Mouse (Mus musculus) neural tube, embryonic 12.5 days (tissue): Measurements from ENCODE around the gene Nucb1. TPM values are rescaled to one million over a fixed set of nuclear protein-coding genes. Genes with fewer than 3 reads are reported as not detected.
A peak's percentile ranks its signal among the peaks of the same experiment; 100 is the strongest.

Source experiments
- ATAC-seq: fragments of 200-750 bp; cut with Nextera tagmentation; 2 replicates; pipeline ENCODE4 v1.8.0; 2017; ENCODE audit warnings: low read depth, mild to moderate bottlenecking, moderate TSS enrichment, moderate library complexity; ENCODE audit not compliant: low FRiP score
- H3K27ac ChIP-seq: fragments of 300-500 bp; sonication (generic); 2 replicates; pipeline ENCODE4 v1.5.1; 2016
- H3K27me3 ChIP-seq: fragments of 300-500 bp; sonication (generic); replicated peaks from 2 replicates; pipeline ENCODE4 v1.6.1; 2016; ENCODE audit warnings: mild to moderate bottlenecking
- H3K36me3 ChIP-seq: fragments of 300-500 bp; sonication (generic); 2 replicates; pipeline ENCODE4 v1.6.1; 2016; ENCODE audit warnings: mild to moderate bottlenecking
- H3K4me1 ChIP-seq: fragments of 300-500 bp; sonication (generic); 2 replicates; pipeline ENCODE4 v1.6.1; 2016
- H3K4me2 ChIP-seq: fragments of 300-500 bp; sonication (generic); replicated peaks from 2 replicates; pipeline ENCODE4 v1.6.1; 2016; ENCODE audit warnings: mild to moderate bottlenecking
- H3K4me3 ChIP-seq: fragments of 300-500 bp; sonication (generic); 2 replicates; pipeline ENCODE4 v1.5.1; 2016
- H3K9ac ChIP-seq: fragments of 300-500 bp; sonication (generic); 2 replicates; pipeline ENCODE4 v1.6.1; 2016; ENCODE audit warnings: mild to moderate bottlenecking
- H3K9me3 ChIP-seq: fragments of 300-500 bp; sonication (generic); 2 replicates; pipeline ENCODE4 v1.6.1; 2016; ENCODE audit warnings: mild to moderate bottlenecking
- WGBS: fragments of 180-500 bp; shearing (Covaris S2); methylation state at CpG from one replicate; pipeline ENCODE4 v1.1.7; 2016; 5-methylcytosine and 5-hydroxymethylcytosine counted together
- microRNA-seq: library from miRNA; unstranded; fragments of <30 nt; microRNA quantifications from one replicate; pipeline ENCODE4, GENCODE M21; 2017
- polyA plus RNA-seq: library from polyadenylated mRNA; unstranded; fragments of >200 nt; fragmentation: Nextera tagmentation; extraction: Ambion mirVana; gene quantifications from 2 replicates; pipeline ENCODE4 v1.2.1, GENCODE M21; 2016

The Nucb1 gene
- polyA plus RNA-seq, 1 experiment from 2014 or later: 118 TPM

DNA sequence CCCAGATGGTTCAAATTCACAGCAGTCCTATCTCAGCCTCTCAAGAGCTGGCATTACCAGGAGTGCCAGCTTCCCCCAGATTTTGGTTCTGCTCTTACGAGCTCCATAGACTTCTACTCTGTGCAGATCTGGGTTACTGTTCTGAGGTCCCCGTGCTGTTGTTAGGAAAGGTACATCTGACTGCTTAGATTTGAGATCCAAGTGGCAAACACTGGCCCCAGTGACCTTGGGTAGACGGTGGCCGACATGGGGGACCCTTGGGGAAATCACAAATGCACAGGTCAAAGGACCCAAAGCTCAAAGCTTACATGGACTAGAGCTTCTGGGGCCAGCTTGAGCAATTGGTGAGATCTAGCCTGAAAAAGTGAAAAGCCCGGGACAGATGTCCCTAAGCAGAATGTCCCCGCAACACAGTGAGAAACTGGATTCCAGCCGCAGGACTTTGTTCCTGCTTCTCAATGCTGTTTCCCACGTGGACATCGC lies 53.4 kb downstream of the Nucb1 start:
- Histone ChIP-seq H3K27ac (no peak overlapping the region), H3K9ac (no peak overlapping the region), H3K27me3 (no peaks in the 10 kb centered on the region), H3K9me3 (no peaks in the 10 kb centered on the region), H3K4me1 (peaks cover 30% of the 10 kb centered on the region), H3K36me3 (peaks cover 44% of the 10 kb centered on the region), H3K4me2 (peak overlapping the region; percentile 75), H3K4me3 (no peak overlapping the region)
- 61% methylated on average over 9 of the region's 9 CpGs for WGBS
- ATAC-seq: no peak

- 83% methylated on average over 13 of the region's 13 CpGs for WGBS
- Histone ChIP-seq H3K9me3 (no peaks in the 10 kb centered on the region), H3K9ac (no peak overlapping the region), H3K4me2 (no peak overlapping the region), H3K27me3 (no peaks in the 10 kb centered on the region), H3K4me1 (peaks cover 27% of the 10 kb centered on the region), H3K36me3 (peaks cover 44% of the 10 kb centered on the region), H3K4me3 (no peak overlapping the region), H3K27ac (no peak overlapping the region)
- no peak for ATAC-seq
These were observed 54.1 kb downstream of the Nucb1 start for GRCm38 (mm10) chr7:45455932-45456696.

- ATAC-seq: no peak
- WGBS: 91% methylated on average over 15 of the region's 15 CpGs
- peaks cover 17% of the 10 kb centered on the region for H3K4me1 ChIP-seq
- no peak overlapping the region for H3K9ac ChIP-seq
- no peak overlapping the region for H3K4me2 ChIP-seq
- peaks cover 47% of the 10 kb centered on the region for H3K36me3 ChIP-seq
- H3K9me3 ChIP-seq: no peaks in the 10 kb centered on the region
- H3K27ac ChIP-seq: no peak overlapping the region
- no peaks in the 10 kb centered on the region for H3K27me3 ChIP-seq
- H3K4me3 ChIP-seq: no peak overlapping the region
These were observed 55.2 kb downstream of the Nucb1 start for GRCm38 (mm10) chr7:45454971-45455370.

- H3K4me1 ChIP-seq: no peaks in the 10 kb centered on the region
- ATAC-seq: peak; percentile 70
- peaks cover 50% of the 10 kb centered on the region for H3K36me3 ChIP-seq
- H3K9ac ChIP-seq: no peak overlapping the region
- 52% methylated on average over 23 of the region's 23 CpGs for WGBS
- H3K4me2 ChIP-seq: peak overlapping the region; percentile 10; the same call in 1 of the 2 replicates
- H3K9me3 ChIP-seq: no peaks in the 10 kb centered on the region
- H3K4me3 ChIP-seq: no peak overlapping the region
- H3K27ac ChIP-seq: no peak overlapping the region
- H3K27me3 ChIP-seq: no peaks in the 10 kb centered on the region
These were observed 58.7 kb downstream of the Nucb1 start for GRCm38 (mm10) chr7:45451344-45451982.

- peaks cover 51% of the 10 kb centered on the region for H3K36me3 ChIP-seq
- H3K4me1 ChIP-seq: no peaks in the 10 kb centered on the region
- H3K27me3 ChIP-seq: no peaks in the 10 kb centered on the region
- H3K9me3 ChIP-seq: no peaks in the 10 kb centered on the region
- H3K9ac ChIP-seq: no peak overlapping the region
- 88% methylated on average over 1 of the region's 1 CpGs for WGBS
- H3K4me3 ChIP-seq: no peak overlapping the region
- no peak overlapping the region for H3K4me2 ChIP-seq
- no peak for ATAC-seq
- no peak overlapping the region for H3K27ac ChIP-seq
These were observed 60.2 kb downstream of the Nucb1 start for GRCm38 (mm10) chr7:45449974-45450373.

GRCm38 (mm10) chr7:45447325-45447990 lies 62.7 kb downstream of the Nucb1 start:
- Histone ChIP-seq H3K27ac (no peak overlapping the region), H3K4me3 (no peak overlapping the region), H3K27me3 (no peaks in the 10 kb centered on the region), H3K9me3 (no peaks in the 10 kb centered on the region), H3K4me1 (no peaks in the 10 kb centered on the region), H3K9ac (no peak overlapping the region), H3K36me3 (peaks cover 54% of the 10 kb centered on the region), H3K4me2 (no peak overlapping the region)
- 37% methylated on average over 11 of the region's 11 CpGs for WGBS
- ATAC-seq: no peak

DNA sequence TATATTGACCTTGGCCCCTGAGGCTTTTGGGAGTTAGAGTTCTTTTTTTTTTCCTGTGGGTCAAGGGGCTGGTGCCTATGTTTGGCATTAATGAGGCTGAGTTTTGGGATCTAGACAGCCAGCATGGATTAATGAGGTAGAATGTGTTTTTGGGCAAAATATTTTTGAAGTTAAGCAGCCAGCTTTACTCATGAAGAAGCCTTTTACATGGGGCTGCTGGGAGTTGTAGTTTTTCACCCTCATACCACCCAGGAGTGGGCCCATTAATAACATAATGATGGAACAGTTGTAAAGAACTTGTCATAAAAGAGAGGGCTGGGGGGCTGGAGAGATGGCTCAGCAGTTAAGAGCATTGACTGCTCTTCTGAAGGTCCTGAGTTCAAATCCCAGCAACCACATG lies 63.6 kb downstream of the Nucb1 start:
- Histone ChIP-seq H3K4me2 (no peak overlapping the region), H3K9me3 (no peaks in the 10 kb centered on the region), H3K27ac (no peak overlapping the region), H3K9ac (no peak overlapping the region), H3K4me3 (no peak overlapping the region), H3K27me3 (no peaks in the 10 kb centered on the region), H3K36me3 (peaks cover 51% of the 10 kb centered on the region), H3K4me1 (no peaks in the 10 kb centered on the region)
- ATAC-seq: no peak

DNA sequence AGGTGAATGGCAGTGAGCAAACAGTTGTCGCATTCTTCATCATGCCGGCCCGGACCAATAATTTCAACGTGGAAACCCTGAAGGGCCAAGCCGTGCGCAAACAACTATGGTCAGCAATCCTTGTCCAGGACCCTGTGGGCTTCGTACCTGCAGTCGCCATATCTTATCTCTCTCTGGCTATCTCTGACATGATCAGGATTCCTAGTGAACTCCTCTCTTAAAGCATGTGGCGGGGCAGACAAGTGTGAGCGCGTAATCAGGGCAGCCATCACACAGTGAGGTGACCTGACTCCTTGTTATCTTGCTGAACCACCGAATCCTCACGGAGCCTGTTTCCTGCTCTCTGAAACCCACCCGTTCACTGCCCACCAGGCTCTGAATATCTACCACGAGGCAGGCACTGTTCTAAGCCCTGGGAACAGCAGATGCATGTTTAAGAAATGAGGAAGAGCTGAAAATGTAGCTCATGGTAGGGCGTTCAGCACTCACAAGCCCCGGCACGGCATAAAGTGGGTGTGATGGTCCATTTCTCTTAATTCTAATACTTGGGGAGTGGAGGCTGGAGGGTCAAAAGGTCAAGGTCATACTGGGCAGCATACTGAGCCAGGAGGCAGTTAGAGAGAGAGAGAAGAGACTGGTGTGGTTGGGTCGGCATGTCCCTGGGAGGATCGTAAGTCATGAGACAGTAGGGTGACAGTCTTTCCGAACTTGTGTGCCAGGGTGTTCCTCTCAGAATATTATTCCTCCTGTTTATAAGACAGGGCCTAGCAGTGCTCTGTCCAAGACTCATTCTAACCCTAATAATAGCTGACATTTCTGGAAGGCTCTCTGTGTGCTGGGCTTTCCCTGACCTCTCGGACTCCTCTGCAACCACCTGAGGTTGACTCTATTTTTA lies 66.4 kb downstream of the Nucb1 start:
- peaks cover 63% of the 10 kb centered on the region for H3K36me3 ChIP-seq
- no peaks in the 10 kb centered on the region for H3K4me1 ChIP-seq
- WGBS: 89% methylated on average over 22 of the region's 22 CpGs
- no peaks in the 10 kb centered on the region for H3K27me3 ChIP-seq
- H3K4me2 ChIP-seq: no peak overlapping the region
- no peak overlapping the region for H3K4me3 ChIP-seq
- no peak overlapping the region for H3K27ac ChIP-seq
- ATAC-seq: no peak
- H3K9ac ChIP-seq: no peak overlapping the region
- no peaks in the 10 kb centered on the region for H3K9me3 ChIP-seq

Small RNAs within 50 kb of the gene (microRNA-seq; reads per million reads assigned to microRNA genes)
- not detected for gene Gm22133

Other genes with a start within 250 kb of the Nucb1 start
- not detected in 2 replicates for gene Slc6a21, start 232.9 kb downstream of the Nucb1 start, polyA plus RNA-seq
- gene Trpm4, start 176.6 kb downstream of the Nucb1 start, polyA plus RNA-seq: 9.6 and 11.0 TPM in 2 replicates
- gene Hrc, start 175.1 kb downstream of the Nucb1 start, polyA plus RNA-seq: 0.46 and 0.77 TPM in 2 replicates
- gene Ppfia3, start 143.4 kb downstream of the Nucb1 start, polyA plus RNA-seq: 17.1 and 18.1 TPM in 2 replicates
- 3.5 TPM in 2 replicates for gene Lin7b, start 139.8 kb downstream of the Nucb1 start, polyA plus RNA-seq
- 269 and 286 TPM in 2 replicates for gene Snrnp70, start 114.7 kb downstream of the Nucb1 start, polyA plus RNA-seq
- not detected in 2 replicates for gene Kcna7, start 104.8 kb downstream of the Nucb1 start, polyA plus RNA-seq
- 0.57 and 0.65 TPM in 2 replicates for gene Ntf5, start 96.7 kb downstream of the Nucb1 start, polyA plus RNA-seq
- not detected in 2 replicates for gene Lhb, start 89.6 kb downstream of the Nucb1 start, polyA plus RNA-seq
- 31.8 and 32.7 TPM in 2 replicates for gene Gys1, start 75.6 kb downstream of the Nucb1 start, polyA plus RNA-seq
- gene Ruvbl2, start 72.3 kb downstream of the Nucb1 start, polyA plus RNA-seq: 126 and 127 TPM in 2 replicates
- 5,746 and 6,117 TPM in 2 replicates for gene Ftl1, start 50.5 kb downstream of the Nucb1 start, polyA plus RNA-seq
- gene Bax, start 43.5 kb downstream of the Nucb1 start, polyA plus RNA-seq: 262 and 276 TPM in 2 replicates
- gene Tulp2, start 28.5 kb downstream of the Nucb1 start, polyA plus RNA-seq: 0.41 and 0.60 TPM in 2 replicates
- gene Gm45808, start 23.6 kb downstream of the Nucb1 start, polyA plus RNA-seq: not detected in 2 replicates
- gene Dhdh, start 21.6 kb downstream of the Nucb1 start, polyA plus RNA-seq: 2.3 and 2.8 TPM in 2 replicates
- 19.4 and 20.1 TPM in 2 replicates for gene Ppp1r15a, start 15.9 kb upstream of the Nucb1 start, polyA plus RNA-seq
- gene Plekha4, start 15.9 kb upstream of the Nucb1 start, polyA plus RNA-seq: 3.2 and 3.5 TPM in 2 replicates
- 0.26 and 0.43 TPM in 2 replicates for gene Hsd17b14, start 44.5 kb upstream of the Nucb1 start, polyA plus RNA-seq
- 25.7 and 29.2 TPM in 2 replicates for gene Bcat2, start 59.7 kb upstream of the Nucb1 start, polyA plus RNA-seq
- not detected in 2 replicates for gene Fgf21, start 105.1 kb upstream of the Nucb1 start, polyA plus RNA-seq
- not detected in 2 replicates for gene Fut1, start 106.9 kb upstream of the Nucb1 start, polyA plus RNA-seq
- 0.23 TPM in 1 of 2 replicates, not detected in the other for gene Izumo1, start 111.4 kb upstream of the Nucb1 start, polyA plus RNA-seq
- gene Rasip1, start 117.1 kb upstream of the Nucb1 start, polyA plus RNA-seq: 16.5 and 16.8 TPM in 2 replicates
- gene Mamstr, start 129.6 kb upstream of the Nucb1 start, polyA plus RNA-seq: 3.5 and 4.9 TPM in 2 replicates
- gene Fut2, start 156.0 kb upstream of the Nucb1 start, polyA plus RNA-seq: 0.17 and 0.20 TPM in 2 replicates
- gene Ntn5, start 173.6 kb upstream of the Nucb1 start, polyA plus RNA-seq: 1.2 and 1.7 TPM in 2 replicates
- 1.0 and 1.2 TPM in 2 replicates for gene Sec1, start 184.0 kb upstream of the Nucb1 start, polyA plus RNA-seq
- gene Car11, start 189.4 kb upstream of the Nucb1 start, polyA plus RNA-seq: 35.5 and 36.6 TPM in 2 replicates
- gene Dbp, start 194.7 kb upstream of the Nucb1 start, polyA plus RNA-seq: 4.1 TPM in 2 replicates
- gene Rpl18, start 205.1 kb upstream of the Nucb1 start, polyA plus RNA-seq: 665 and 700 TPM in 2 replicates
- gene Sphk2, start 207.6 kb upstream of the Nucb1 start, polyA plus RNA-seq: 28.0 and 29.0 TPM in 2 replicates
- gene Fam83e, start 210.8 kb upstream of the Nucb1 start, polyA plus RNA-seq: 0.94 and 1.00 TPM in 2 replicates
- not detected in 2 replicates for gene Spaca4, start 215.4 kb upstream of the Nucb1 start, polyA plus RNA-seq